Mouse (Mus musculus): ENCODE measurements around the gene Gabbr2.

Gene Gabbr2

GRCm38 (mm10) chr4:46988824-46989223, 2.8 kb downstream of the Gabbr2 start:
- DNase-seq (ENCODE audit: low read depth in 2 of 2, low spot score in 2 of 2) = no peak

GRCm38 (mm10) chr4:46988257-46988656, 3.4 kb downstream of the Gabbr2 start:
- DNase-seq (ENCODE audit: low read depth in 2 of 2, low spot score in 2 of 2) = no peak

DNA sequence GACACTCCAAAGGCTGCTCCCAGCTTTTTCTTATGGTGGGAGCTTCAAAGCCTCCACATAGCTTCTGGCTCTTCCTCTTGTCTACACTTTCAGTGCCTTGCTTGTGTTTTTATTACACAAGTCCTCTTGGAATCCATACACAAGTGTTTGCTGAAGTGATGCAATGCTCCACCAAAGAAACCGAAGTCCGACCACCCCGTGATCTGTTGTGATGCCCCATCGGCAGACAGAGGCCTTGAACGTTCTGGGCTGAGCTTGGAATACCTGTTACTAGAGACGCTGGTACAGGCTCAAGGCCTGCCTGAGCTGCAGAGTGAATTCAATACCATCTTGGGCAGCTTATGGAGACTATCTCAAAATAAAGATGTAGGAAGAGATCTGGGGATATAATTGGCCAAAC, 3.9 kb downstream of the Gabbr2 start:
- no peak for DNase-seq (ENCODE audit: low read depth in 2 of 2, low spot score in 2 of 2)

GRCm38 (mm10) chr4:46986054-46986453, 5.6 kb downstream of the Gabbr2 start:
- DNase-seq (ENCODE audit: low read depth in 2 of 2, low spot score in 2 of 2) = no peak

DNA sequence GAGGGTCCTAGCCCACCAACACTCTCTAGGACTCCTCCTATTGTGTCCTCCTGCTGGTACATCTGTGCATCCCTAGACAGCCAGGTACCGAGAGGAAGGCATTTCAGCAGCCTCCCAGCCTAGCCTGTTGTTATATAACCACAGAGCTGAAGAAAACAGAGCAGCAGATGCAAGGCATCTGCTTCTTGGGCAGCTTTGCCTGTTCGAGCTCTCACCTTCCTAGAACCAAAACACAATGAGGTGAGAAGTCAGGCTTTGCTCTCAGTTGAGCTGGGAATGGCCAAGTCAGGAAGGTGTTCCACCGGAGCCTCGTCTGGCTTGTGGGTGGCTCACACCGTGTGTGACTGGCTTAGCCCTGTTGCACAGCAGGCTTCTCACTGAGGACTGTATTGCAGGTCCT, 8.8 kb downstream of the Gabbr2 start:
- no peak for DNase-seq (ENCODE audit: low read depth in 2 of 2, low spot score in 2 of 2)

DNA sequence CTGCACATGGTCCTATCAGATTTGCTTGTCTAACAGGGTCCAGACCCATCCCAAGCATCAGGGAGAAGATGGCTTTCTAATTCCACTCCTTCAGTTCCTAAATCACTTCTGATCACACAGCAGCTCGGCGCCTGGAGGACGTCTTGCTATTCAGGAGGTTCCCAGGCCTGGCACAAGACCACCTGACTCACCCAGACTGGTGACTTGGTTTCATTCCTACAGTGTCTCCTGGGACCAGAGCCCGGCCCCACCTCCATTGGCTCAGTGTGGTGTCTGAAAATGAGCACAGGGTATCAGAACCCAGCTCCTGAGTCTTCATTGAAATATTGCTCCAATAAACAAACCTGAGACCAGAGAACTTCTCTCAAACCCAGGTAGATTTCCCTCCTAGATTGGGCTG, 9.6 kb downstream of the Gabbr2 start:
- no peak for DNase-seq (ENCODE audit: low read depth in 2 of 2, low spot score in 2 of 2)

DNA sequence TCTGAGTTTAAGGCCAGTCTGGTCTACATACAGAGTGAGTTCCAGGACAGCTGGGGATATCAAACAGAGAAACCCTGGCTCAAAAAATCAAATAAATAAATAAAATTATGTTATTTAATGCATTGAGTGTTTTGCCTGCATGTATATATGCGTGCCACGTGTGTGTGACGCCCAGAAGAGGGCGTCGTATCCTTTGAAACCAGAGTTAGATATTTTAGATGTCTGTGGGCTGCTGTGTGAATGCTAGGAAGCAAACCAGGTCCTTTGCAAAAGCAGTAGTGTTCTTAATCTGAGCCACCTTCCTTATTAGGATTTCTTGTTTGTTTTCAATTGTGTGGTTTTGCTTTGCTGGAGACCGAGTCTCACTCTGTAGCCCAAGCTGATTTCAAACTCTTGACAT, 13.3 kb downstream of the Gabbr2 start:
- DNase-seq (ENCODE audit: low read depth in 2 of 2, low spot score in 2 of 2) = no peak

DNA sequence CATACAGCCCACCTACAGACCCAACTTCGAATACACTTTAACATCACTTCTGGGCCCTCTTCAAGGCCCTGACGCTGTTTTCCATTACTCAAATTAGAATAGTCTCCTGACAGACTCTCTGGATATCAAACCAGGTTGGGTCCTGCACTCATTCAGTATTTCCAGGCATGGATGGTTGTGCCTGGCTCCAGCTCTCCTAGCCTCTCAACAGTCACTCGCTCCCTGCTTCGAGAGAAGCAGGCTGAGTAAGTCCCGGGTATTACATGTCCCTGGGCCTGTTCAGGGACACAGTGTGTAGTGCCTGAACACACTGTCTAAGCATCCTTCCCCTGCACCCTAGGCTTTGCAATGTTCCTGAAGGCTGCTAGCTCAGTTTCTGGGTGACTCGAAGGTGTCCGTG, 14.5 kb downstream of the Gabbr2 start:
- no peak for DNase-seq (ENCODE audit: low read depth in 2 of 2, low spot score in 2 of 2)

DNA sequence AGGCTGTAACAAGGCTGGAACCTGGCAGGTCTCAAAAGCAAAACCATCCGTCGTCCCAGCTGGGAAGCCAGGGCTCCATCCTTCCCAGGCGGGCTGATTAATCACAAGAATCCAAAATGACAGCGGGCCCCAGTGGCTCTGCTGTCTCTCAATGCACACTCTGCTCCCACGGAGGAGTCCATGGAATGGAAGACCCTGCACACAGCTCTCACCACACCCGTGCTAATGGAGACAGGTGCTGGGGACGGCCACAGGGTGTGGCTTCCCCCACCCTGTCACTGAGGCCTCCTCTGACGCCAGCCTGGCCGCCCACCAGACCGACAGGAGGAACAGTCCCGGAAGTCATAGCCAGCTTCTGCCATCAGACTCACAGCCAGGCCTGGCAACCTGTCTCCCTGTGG, 15.0 kb downstream of the Gabbr2 start:
- no peak for DNase-seq (ENCODE audit: low read depth in 2 of 2, low spot score in 2 of 2)

- DNase-seq (ENCODE audit: low read depth in 2 of 2, low spot score in 2 of 2) = no peak
These were observed 18.4 kb downstream of the Gabbr2 start for GRCm38 (mm10) chr4:46973322-46973721.

- no peak for DNase-seq (ENCODE audit: low read depth in 2 of 2, low spot score in 2 of 2)
These were observed 23.7 kb downstream of the Gabbr2 start for GRCm38 (mm10) chr4:46967981-46968380.

DNA sequence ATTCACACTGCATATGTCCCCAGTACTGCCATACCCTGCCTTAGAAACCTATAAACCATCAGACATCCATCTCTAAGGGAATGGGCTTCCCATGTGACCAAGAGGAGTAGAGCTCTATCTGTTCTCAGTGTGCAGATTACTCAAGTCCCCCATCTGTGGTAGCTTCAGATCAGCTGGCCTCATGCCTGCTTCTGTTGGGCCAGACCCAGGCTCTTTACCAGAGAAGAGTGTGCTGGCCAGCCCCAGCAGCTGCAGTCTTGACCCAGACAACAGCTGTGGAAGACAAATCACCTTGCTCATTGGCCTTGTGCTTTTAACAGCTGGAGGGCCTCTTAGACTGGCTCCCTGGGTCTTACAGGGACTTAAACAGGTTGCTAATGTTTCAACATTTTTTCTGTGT, 25.1 kb downstream of the Gabbr2 start:
- no peak for DNase-seq (ENCODE audit: low read depth in 2 of 2, low spot score in 2 of 2)

- no peak for DNase-seq (ENCODE audit: low read depth in 2 of 2, low spot score in 2 of 2)
These were observed 30.3 kb downstream of the Gabbr2 start for GRCm38 (mm10) chr4:46961403-46961802.

- DNase-seq (ENCODE audit: low read depth in 2 of 2, low spot score in 2 of 2) = no peak
These were observed 31.5 kb downstream of the Gabbr2 start for GRCm38 (mm10) chr4:46960208-46960607.

DNA sequence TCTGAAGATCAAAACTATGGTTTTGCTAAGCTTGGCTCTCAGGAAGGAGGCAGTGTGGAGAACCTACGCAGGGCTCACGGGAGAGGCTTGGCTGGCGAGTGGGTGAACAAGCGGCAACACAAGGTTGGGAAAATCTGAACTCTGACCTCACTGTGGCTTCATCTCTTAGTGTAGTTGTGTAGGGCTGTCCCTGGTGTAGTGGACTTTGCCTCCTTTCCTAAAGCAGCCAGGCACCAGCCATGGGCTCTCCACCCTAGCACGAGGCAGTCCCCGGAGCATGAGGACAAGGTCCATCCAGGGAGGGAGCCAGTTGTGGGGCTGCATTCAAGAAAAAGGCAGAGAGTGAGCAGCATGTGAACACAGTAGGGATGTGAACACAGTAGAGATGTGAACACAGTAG, 31.9 kb downstream of the Gabbr2 start:
- DNase-seq (ENCODE audit: low read depth in 2 of 2, low spot score in 2 of 2) = no peak

- no peak for DNase-seq (ENCODE audit: low read depth in 2 of 2, low spot score in 2 of 2)
These were observed 33.7 kb downstream of the Gabbr2 start for GRCm38 (mm10) chr4:46957955-46958354.

- no peak for DNase-seq (ENCODE audit: low read depth in 2 of 2, low spot score in 2 of 2)
These were observed 34.7 kb downstream of the Gabbr2 start for GRCm38 (mm10) chr4:46956966-46957365.

GRCm38 (mm10) chr4:46953021-46953420, 38.7 kb downstream of the Gabbr2 start:
- DNase-seq (ENCODE audit: low read depth in 2 of 2, low spot score in 2 of 2) = no peak

GRCm38 (mm10) chr4:46952562-46952961, 39.1 kb downstream of the Gabbr2 start:
- no peak for DNase-seq (ENCODE audit: low read depth in 2 of 2, low spot score in 2 of 2)

DNA sequence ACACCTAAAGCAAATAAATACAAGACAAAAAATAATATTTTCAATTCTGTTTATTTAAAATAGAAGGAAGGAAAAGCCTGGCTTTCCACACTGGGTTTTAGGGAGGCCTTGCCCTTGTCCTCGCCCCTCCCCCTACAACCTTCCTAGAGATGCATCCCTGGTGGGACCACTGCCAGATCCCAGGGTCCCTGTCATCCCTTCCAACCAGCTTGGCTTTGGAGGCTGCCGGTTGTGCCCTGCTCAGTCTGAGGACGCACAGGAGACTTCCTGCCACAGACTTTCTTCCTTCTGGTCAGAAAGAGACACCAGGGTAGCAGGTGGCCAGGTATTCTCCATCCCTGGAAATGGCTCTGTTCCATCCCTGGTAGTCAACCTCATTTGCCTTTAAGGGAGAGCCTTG, 57.4 kb downstream of the Gabbr2 start:
- no peak for DNase-seq (ENCODE audit: low read depth in 2 of 2, low spot score in 2 of 2)

DNA sequence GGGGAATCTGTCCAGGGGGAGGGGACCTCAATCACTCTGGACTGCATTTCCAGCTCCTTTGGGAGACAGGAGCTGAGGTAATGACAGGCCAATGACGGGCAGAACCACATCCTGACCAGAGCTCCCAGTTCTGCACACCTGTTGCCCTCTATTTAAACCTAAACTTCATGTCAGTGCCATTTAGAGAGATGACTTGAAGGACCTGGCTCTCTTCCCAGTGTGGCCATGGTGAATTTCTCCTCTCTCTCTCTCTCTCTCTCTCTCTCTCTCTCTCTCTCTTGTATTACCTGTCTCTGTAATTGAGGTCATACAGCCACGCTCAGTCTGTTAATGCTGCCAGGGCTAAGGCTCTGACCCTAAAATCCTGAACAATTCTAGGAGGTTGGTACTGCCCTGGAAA, 58.1 kb downstream of the Gabbr2 start:
- DNase-seq (ENCODE audit: low read depth in 2 of 2, low spot score in 2 of 2) = no peak

- no peak for DNase-seq (ENCODE audit: low read depth in 2 of 2, low spot score in 2 of 2)
These were observed 59.8 kb downstream of the Gabbr2 start for GRCm38 (mm10) chr4:46931706-46932397.

- no peak for DNase-seq (ENCODE audit: low read depth in 2 of 2, low spot score in 2 of 2)
These were observed 63.6 kb downstream of the Gabbr2 start for GRCm38 (mm10) chr4:46928112-46928511.

DNA sequence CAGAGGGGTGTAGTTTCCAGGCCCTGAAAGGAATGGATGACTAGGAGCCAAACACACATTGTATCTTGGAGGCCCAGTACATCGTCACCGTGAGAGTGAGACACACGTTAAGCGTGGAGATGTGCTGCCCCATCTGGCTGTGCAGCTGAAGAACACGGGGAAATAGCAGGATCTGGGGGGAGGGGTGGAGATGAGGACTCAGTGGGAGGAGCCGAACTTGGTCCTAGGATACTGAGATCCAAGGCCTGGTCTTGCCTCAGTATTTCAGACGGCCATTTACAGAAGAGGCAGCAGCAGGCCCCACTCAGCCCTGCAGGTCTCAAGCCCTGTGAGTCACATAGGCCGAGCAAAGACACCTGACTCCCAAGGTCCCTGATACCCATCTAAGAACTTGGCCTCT, 72.5 kb downstream of the Gabbr2 start:
- no peak for DNase-seq (ENCODE audit: low read depth in 2 of 2, low spot score in 2 of 2)
